Mouse (Mus musculus) liver, embryonic 14.5 days (tissue): ENCODE measurements around the gene Zfp423. TPM values are rescaled to one million over a fixed set of nuclear protein-coding genes. Genes with fewer than 3 reads are reported as not detected.
A peak's percentile ranks its signal among the peaks of the same experiment; 100 is the strongest.

Source experiments
- ATAC-seq: fragments of 200-750 bp; cut with Nextera tagmentation; 2 replicates; pipeline ENCODE4 v1.8.0; 2017; ENCODE audit warnings: moderate number of reproducible peaks, mild to moderate bottlenecking, moderate library complexity; ENCODE audit not compliant: insufficient read depth
- DNase-seq, 3 experiments: peaks; one replicate each; pipeline ENCODE4 v3.0.0-alpha.2; 2012 to 2013; ENCODE audit warnings: low read depth in 3 of 3, low spot score in 3 of 3
- H3K27ac ChIP-seq: fragments of 300-500 bp; sonication (generic); 2 replicates; pipeline ENCODE4 v1.5.1; 2014; ENCODE audit warnings: moderate library complexity, mild to moderate bottlenecking, control low read depth, inconsistent platforms
- H3K27me3 ChIP-seq: fragments of 300-500 bp; sonication (generic); 2 replicates; pipeline ENCODE4 v1.6.1; 2014; ENCODE audit warnings: mild to moderate bottlenecking, low read length, moderate library complexity; ENCODE audit not compliant: control insufficient read depth, insufficient read depth
- H3K36me3 ChIP-seq: fragments of 300-500 bp; sonication (generic); replicated peaks from 2 replicates; pipeline ENCODE4 v1.6.1; 2014; ENCODE audit warnings: low read depth; ENCODE audit not compliant: control insufficient read depth, insufficient read depth
- H3K4me1 ChIP-seq, 2 experiments: fragments of 200-500 bp in 1 of 2; fragments of 300-500 bp in 1 of 2; sonication (generic) in 1 of 2; replicated peaks; 2 replicates each; pipeline ENCODE4 v1.6.1; 2012 to 2014; ENCODE audit warnings: antibody characterized with exemption in 1 of 2, inconsistent platforms in 1 of 2, low read length in 1 of 2; ENCODE audit not compliant: control insufficient read depth in 2 of 2, insufficient read depth in 2 of 2
- H3K4me2 ChIP-seq: fragments of 300-500 bp; sonication (generic); 2 replicates; pipeline ENCODE4 v1.6.1; 2014; ENCODE audit warnings: low read depth, mild to moderate bottlenecking, control low read depth, moderate library complexity
- H3K4me3 ChIP-seq, 2 experiments: fragments of 200-500 bp in 1 of 2; fragments of 300-500 bp in 1 of 2; sonication (generic) in 1 of 2; 2 replicates each; pipeline ENCODE4 v1.5.1; 2012 to 2014; ENCODE audit warnings: low read depth in 2 of 2, low read length in 2 of 2, mild to moderate bottlenecking in 2 of 2, control low read depth in 1 of 2, inconsistent platforms in 1 of 2, moderate library complexity in 1 of 2; ENCODE audit not compliant: insufficient read depth in 1 of 2
- H3K9ac ChIP-seq: fragments of 300-500 bp; sonication (generic); replicated peaks from 2 replicates; pipeline ENCODE4 v1.6.1; 2014; ENCODE audit warnings: mild to moderate bottlenecking, control low read depth, moderate library complexity
- H3K9me3 ChIP-seq: fragments of 300-500 bp; sonication (generic); 2 replicates; pipeline ENCODE4 v1.6.1; 2016; ENCODE audit warnings: low read length, mixed read lengths; ENCODE audit not compliant: control insufficient read depth
- CTCF ChIP-seq: IDR thresholded peaks from 2 replicates; pipeline ENCODE4 v1.5.1; 2016; ENCODE audit warnings: antibody characterized with exemption, low read depth, control low read depth
- EP300 ChIP-seq: IDR thresholded peaks from 2 replicates; pipeline ENCODE4 v1.6.1; 2016; ENCODE audit warnings: antibody characterized with exemption, low read depth
- WGBS: fragments of 180-500 bp; shearing (Covaris S2); extraction: QIAGEN DNeasy Blood & Tissue Kit; methylation state at CpG from one replicate; pipeline ENCODE4 v1.1.7; 2014; ENCODE audit not compliant: insufficient replicate concordance; 5-methylcytosine and 5-hydroxymethylcytosine counted together
- polyA plus RNA-seq, 2 experiments: library from polyadenylated mRNA; depleted of rRNA in 1 of 2; stranded (reverse) in 1 of 2; unstranded in 1 of 2; fragments of >200 nt; fragmentation: Nextera tagmentation in 1 of 2; extraction: Ambion mirVana in 1 of 2; gene quantifications; 2 replicates each; pipeline versions ENCODE4 v1.2.1 to v1.2.3; 2012 to 2014

Zfp423 gene
- polyA plus RNA-seq, 2 experiments, result 0.52 to 0.60 TPM

GRCm38 (mm10) chr8:87656484-87657230 is 302.7 kb downstream of the Zfp423 start:
- Histone ChIP-seq H3K4me2 (peak overlapping the region; percentile 60), H3K27ac (no peak overlapping the region), H3K4me1 (0 out of 4 replicates have a peak, but pooled peaks cover 0 to 3% of the 10 kb centered on the region in 2 experiments), H3K27me3 (peaks cover 27% of the 10 kb centered on the region), H3K4me3 (peak overlapping the region; percentile 37 to 52), H3K9me3 (no peaks in the 10 kb centered on the region), H3K36me3 (no peaks in the 10 kb centered on the region), H3K9ac (no peak overlapping the region; the same call in 1 of the 2 replicates)
- ATAC-seq, result peak; percentile 79
- TF ChIP-seq CTCF, result no peak
- no peak for TF ChIP-seq EP300
- peak; percentile 15 to 22 (median 17) for DNase-seq
- WGBS, result 10% methylated on average over 35 of the region's 35 CpGs

- DNase-seq (no peak), ATAC-seq (no peak)
- Histone ChIP-seq H3K27me3 (peaks cover 20% of the 10 kb centered on the region), H3K36me3 (no peaks in the 10 kb centered on the region), H3K27ac (no peak overlapping the region), H3K9ac (no peak overlapping the region), H3K9me3 (no peaks in the 10 kb centered on the region), H3K4me1 (0 out of 4 replicates have a peak, but pooled peaks cover 0 to 3% of the 10 kb centered on the region in 2 experiments), H3K4me2 (no peak overlapping the region), H3K4me3 (no peak overlapping the region)
- WGBS, result 65% methylated on average over 9 of the region's 9 CpGs
- no peak for TF ChIP-seq EP300
- TF ChIP-seq CTCF, result no peak
Measured at GRCm38 (mm10) chr8:87655946-87656345, 303.4 kb downstream of the Zfp423 start.

- Histone ChIP-seq H3K9ac (no peak overlapping the region), H3K4me3 (no peak overlapping the region), H3K27ac (no peak overlapping the region), H3K4me2 (no peak overlapping the region), H3K36me3 (no peaks in the 10 kb centered on the region), H3K9me3 (no peaks in the 10 kb centered on the region), H3K27me3 (no peaks in the 10 kb centered on the region), H3K4me1 (no peaks in the 10 kb centered on the region)
- ATAC-seq (no peak), DNase-seq (no peak)
- WGBS, result 68% methylated on average over 9 of the region's 9 CpGs
- no peak for TF ChIP-seq CTCF
- TF ChIP-seq EP300, result no peak
Measured at GRCm38 (mm10) chr8:87647781-87648180, 311.6 kb downstream of the Zfp423 start.

GRCm38 (mm10) chr8:87645829-87646483 is 313.4 kb downstream of the Zfp423 start:
- Histone ChIP-seq H3K9me3 (no peaks in the 10 kb centered on the region), H3K4me2 (no peak overlapping the region), H3K27ac (no peak overlapping the region), H3K27me3 (no peaks in the 10 kb centered on the region), H3K4me3 (no peak overlapping the region), H3K9ac (no peak overlapping the region), H3K36me3 (no peaks in the 10 kb centered on the region), H3K4me1 (no peaks in the 10 kb centered on the region)
- ATAC-seq, result no peak
- 62% methylated on average over 5 of the region's 5 CpGs for WGBS
- DNase-seq, result no peak
- TF ChIP-seq CTCF (no peak), EP300 (no peak)

- Histone ChIP-seq H3K36me3 (no peaks in the 10 kb centered on the region), H3K27me3 (no peaks in the 10 kb centered on the region), H3K4me3 (no peak overlapping the region), H3K9ac (no peak overlapping the region), H3K4me1 (no peaks in the 10 kb centered on the region), H3K9me3 (no peaks in the 10 kb centered on the region), H3K4me2 (no peak overlapping the region), H3K27ac (no peak overlapping the region)
- no peak for TF ChIP-seq CTCF
- no peak for TF ChIP-seq EP300
- ATAC-seq (no peak), DNase-seq (no peak)
- 34% methylated on average over 6 of the region's 6 CpGs for WGBS
Measured at GRCm38 (mm10) chr8:87645371-87645770, 314.0 kb downstream of the Zfp423 start.
